Mouse (Mus musculus): Measurements from ENCODE around the gene Tinf2.

GRCm38 (mm10) chr14:55697226-55697625, 15.6 kb upstream of the Tinf2 start:
- TF ChIP-seq EP300 (IDR thresholded peaks at IDR 0.05) (no peak), CTCF (IDR thresholded peaks at IDR 0.05) (no peak)
